Mouse (Mus musculus) MEL (cell line): ENCODE measurements around the gene Map1s. TPM values are rescaled to one million over a fixed set of nuclear protein-coding genes. Genes with fewer than 3 reads are reported as not detected.

ENCODE experiments used
- DNase-seq: peaks from one replicate; pipeline ENCODE4 v3.0.0; 2011; ENCODE audit warnings: low read depth, low spot score
- H3K27ac ChIP-seq: 2 replicates; pipeline ENCODE4 v1.5.1; 2012; ENCODE audit warnings: low read depth, mild to moderate bottlenecking, control low read depth, low read length, moderate library complexity; ENCODE audit not compliant: control insufficient read depth
- H3K27me3 ChIP-seq, 2 experiments: fragments of 150-350 bp in 1 of 2; sonication (generic) in 1 of 2; 2 replicates each; pipeline ENCODE4 v1.6.1; 2012; ENCODE audit warnings: low read length in 2 of 2, mild to moderate bottlenecking in 2 of 2, improper control_type of control experiment in 1 of 2, moderate library complexity in 1 of 2; ENCODE audit not compliant: insufficient read depth in 2 of 2, control insufficient read depth in 1 of 2
- H3K36me3 ChIP-seq, 2 experiments: 2 replicates each; pipeline ENCODE4 v1.6.1; 2012 to 2014; ENCODE audit warnings: low read length in 2 of 2, improper control_type of control experiment in 1 of 2, inconsistent platforms in 1 of 2, mild to moderate bottlenecking in 1 of 2; ENCODE audit not compliant: insufficient read depth in 2 of 2, control insufficient read depth in 1 of 2
- H3K4me1 ChIP-seq, 2 experiments: fragments of 150-350 bp in 1 of 2; sonication (generic) in 1 of 2; 2 replicates each; pipeline ENCODE4 v1.6.1; 2012; ENCODE audit warnings: low read length in 2 of 2, improper control_type of control experiment in 1 of 2, mild to moderate bottlenecking in 1 of 2; ENCODE audit not compliant: insufficient read depth in 2 of 2, control insufficient read depth in 1 of 2
- H3K4me3 ChIP-seq, 2 experiments: fragments of 150-350 bp in 1 of 2; sonication (generic) in 1 of 2; 2 replicates each; pipeline ENCODE4 v1.5.1; 2012; ENCODE audit warnings: low read depth in 2 of 2, low read length in 2 of 2, mild to moderate bottlenecking in 2 of 2, moderate library complexity in 2 of 2, control low read depth in 1 of 2, improper control_type of control experiment in 1 of 2; ENCODE audit not compliant: control insufficient read depth in 1 of 2, insufficient read depth in 1 of 2
- H3K79me2 ChIP-seq: 2 replicates; pipeline ENCODE4 v1.6.1; 2012; ENCODE audit warnings: mild to moderate bottlenecking, low read length, moderate library complexity; ENCODE audit not compliant: control insufficient read depth, poor library complexity, insufficient read depth
- H3K9ac ChIP-seq: 2 replicates; pipeline ENCODE4 v1.6.1; 2012; ENCODE audit warnings: low read depth, mild to moderate bottlenecking, control low read depth, low read length, moderate library complexity; ENCODE audit not compliant: control insufficient read depth, poor library complexity, severe bottlenecking
- H3K9me3 ChIP-seq: fragments of 150-350 bp; sonication (generic); replicated peaks from 2 replicates; pipeline ENCODE4 v1.6.1; 2012; ENCODE audit warnings: mild to moderate bottlenecking, low read length, improper control_type of control experiment, moderate library complexity; ENCODE audit not compliant: insufficient read depth
- E2F4 ChIP-seq: IDR thresholded peaks from 2 replicates; pipeline ENCODE4 v1.6.1; 2011; ENCODE audit warnings: low read depth, low read length, improper control_type of control experiment, borderline replicate concordance
- EP300 ChIP-seq, 2 experiments: IDR thresholded peaks; 2 replicates each; pipeline ENCODE4 v1.6.1; 2011; ENCODE audit warnings: improper control_type of control experiment in 2 of 2, low read length in 2 of 2, low read depth in 1 of 2, mild to moderate bottlenecking in 1 of 2
- ETS1 ChIP-seq: IDR thresholded peaks from 2 replicates; pipeline ENCODE4 v1.6.1; 2012; ENCODE audit warnings: low read depth, mild to moderate bottlenecking, inconsistent platforms, low read length, improper control_type of control experiment, moderate library complexity
- GATA1 ChIP-seq: IDR thresholded peaks from 2 replicates; pipeline ENCODE4 v1.6.1; 2011; ENCODE audit warnings: low read depth, low read length, improper control_type of control experiment
- JUND ChIP-seq: IDR thresholded peaks from 2 replicates; pipeline ENCODE4 v1.6.1; 2011; ENCODE audit warnings: low read depth, mild to moderate bottlenecking, improper control_type of control experiment, low read length
- MXI1 ChIP-seq: IDR thresholded peaks from 2 replicates; pipeline ENCODE4 v1.6.1; 2011; ENCODE audit warnings: mild to moderate bottlenecking, low read depth, low read length, improper control_type of control experiment
- NELFE ChIP-seq: IDR thresholded peaks from 2 replicates; pipeline ENCODE4 v1.6.1; 2011; ENCODE audit warnings: low read depth, low read length, improper control_type of control experiment
- POLR2AphosphoS2 ChIP-seq: IDR thresholded peaks from 2 replicates; pipeline ENCODE4 v1.6.1; 2011; ENCODE audit warnings: low read length, improper control_type of control experiment
- RCOR1 ChIP-seq: IDR thresholded peaks from 2 replicates; pipeline ENCODE4 v1.6.1; 2012; ENCODE audit warnings: low read depth, mild to moderate bottlenecking, inconsistent platforms, low read length, improper control_type of control experiment
- SIN3A ChIP-seq: IDR thresholded peaks from 2 replicates; pipeline ENCODE4 v1.6.1; 2012; ENCODE audit warnings: low read length, improper control_type of control experiment, inconsistent platforms
- TBP ChIP-seq: IDR thresholded peaks from 2 replicates; pipeline ENCODE4 v1.8.0; 2011; ENCODE audit warnings: low read depth, low read length, improper control_type of control experiment
- USF1 ChIP-seq: IDR thresholded peaks from 2 replicates; pipeline ENCODE4 v1.6.1; 2014; ENCODE audit warnings: low read depth, mild to moderate bottlenecking, inconsistent platforms, low read length, improper control_type of control experiment, moderate library complexity
- ZC3H11A ChIP-seq: IDR thresholded peaks from 2 replicates; pipeline ENCODE4 v1.6.1; 2012; ENCODE audit warnings: low read depth, mild to moderate bottlenecking, inconsistent platforms, low read length, improper control_type of control experiment
- ZMIZ1 ChIP-seq: IDR thresholded peaks from 2 replicates; pipeline ENCODE4 v1.6.1; 2012; ENCODE audit warnings: low read depth, mild to moderate bottlenecking, inconsistent platforms, low read length, improper control_type of control experiment, moderate library complexity
- ZNF384 ChIP-seq: IDR thresholded peaks from 2 replicates; pipeline ENCODE4 v1.6.1; 2012; ENCODE audit warnings: low read depth, mild to moderate bottlenecking, inconsistent platforms, low read length, improper control_type of control experiment
- polyA plus RNA-seq, 2 experiments: library from polyadenylated mRNA; stranded (reverse) in 1 of 2; unstranded in 1 of 2; fragments of >175 nt in 1 of 2; fragments of >200 nt in 1 of 2; gene quantifications; 2 replicates each; pipeline versions ENCODE4 v1.2.1 to v1.2.4; 2012; ENCODE audit warnings: low replicate concordance in 2 of 2, low read depth in 1 of 2; ENCODE audit not compliant: insufficient read length in 2 of 2, insufficient read depth in 1 of 2, missing spikeins in 1 of 2
- total RNA-seq: library from RNA; depleted of rRNA; stranded (reverse); fragments of 300-350 nt; gene quantifications from 2 replicates; pipeline ENCODE4 v1.2.3, GENCODE M21; 2012

The Map1s gene
- total and polyA plus RNA-seq, 3 experiments = 51.0 to 53.3 TPM; not detected in 1

- TF ChIP-seq TBP (no peak), NELFE (no peak), E2F4 (no peak)
Measured at GRCm38 (mm10) chr8:70924151-70924550, 18.4 kb downstream of the Map1s start (continued).

DNA sequence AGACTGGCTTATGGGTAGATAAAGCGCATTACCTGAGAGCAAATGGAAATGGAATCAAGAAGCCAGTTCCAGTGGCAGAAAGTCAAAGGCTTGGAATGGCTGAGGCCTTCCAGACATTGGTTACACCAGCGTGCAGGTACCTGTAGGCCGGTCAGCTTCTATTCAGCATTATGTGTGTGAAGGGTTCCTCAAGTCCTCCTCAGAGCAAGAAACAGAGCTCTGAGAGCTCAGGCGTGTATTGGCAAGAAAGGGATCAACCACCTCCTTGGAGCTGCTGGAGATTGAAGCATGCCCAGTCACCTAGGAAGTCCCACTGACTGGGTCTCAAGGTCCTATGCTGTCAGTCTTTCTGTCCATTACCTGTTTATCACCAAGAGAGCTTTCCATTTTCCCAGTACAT is 20.0 kb downstream of the Map1s start:
- no peak overlapping the region for H3K4me3 ChIP-seq
- peaks cover 6 to 7% of the 10 kb centered on the region in 2 experiments for H3K4me1 ChIP-seq
- H3K79me2 ChIP-seq = no peaks in the 10 kb centered on the region
- H3K36me3 ChIP-seq = peaks cover 0 to 2% of the 10 kb centered on the region in 2 experiments; a peak in 1 of 4 replicates
- no peak for TF ChIP-seq TBP
- no peak for TF ChIP-seq USF1
- no peak for TF ChIP-seq E2F4
- TF ChIP-seq POLR2AphosphoS2 = no peak
- TF ChIP-seq JUND = no peak
- TF ChIP-seq ZC3H11A = no peak
- no peak for TF ChIP-seq ZMIZ1
- TF ChIP-seq EP300 (IDR thresholded peaks at IDR 0.05; ENCODE audit: low read depth in 1 of 2, low read length in 2 of 2) = no peak
- TF ChIP-seq GATA1 = no peak
- TF ChIP-seq ZNF384 = no peak
- TF ChIP-seq SIN3A = no peak
- no peak for TF ChIP-seq RCOR1
- H3K27me3 ChIP-seq = no peaks in the 10 kb centered on the region
- H3K9me3 ChIP-seq = no peaks in the 10 kb centered on the region
- H3K9ac ChIP-seq = no peak overlapping the region
- no peak overlapping the region for H3K27ac ChIP-seq
- DNase-seq = no peak

GRCm38 (mm10) chr8:70926396-70926795 is 20.7 kb downstream of the Map1s start:
- no peak overlapping the region for H3K27ac ChIP-seq
- no peak for DNase-seq
- H3K4me3 ChIP-seq = no peak overlapping the region
- no peak overlapping the region for H3K9ac ChIP-seq
- H3K79me2 ChIP-seq = no peaks in the 10 kb centered on the region
- no peaks in the 10 kb centered on the region for H3K9me3 ChIP-seq
- H3K36me3 ChIP-seq = peaks cover 0 to 2% of the 10 kb centered on the region in 2 experiments; a peak in 1 of 4 replicates
- no peaks in the 10 kb centered on the region for H3K27me3 ChIP-seq
- no peak for TF ChIP-seq ETS1
- TF ChIP-seq MXI1 = no peak
- peaks cover 6 to 7% of the 10 kb centered on the region in 2 experiments for H3K4me1 ChIP-seq
